Mouse (Mus musculus): Measurements from ENCODE around the gene Nup214.

The Nup214 gene

DNA sequence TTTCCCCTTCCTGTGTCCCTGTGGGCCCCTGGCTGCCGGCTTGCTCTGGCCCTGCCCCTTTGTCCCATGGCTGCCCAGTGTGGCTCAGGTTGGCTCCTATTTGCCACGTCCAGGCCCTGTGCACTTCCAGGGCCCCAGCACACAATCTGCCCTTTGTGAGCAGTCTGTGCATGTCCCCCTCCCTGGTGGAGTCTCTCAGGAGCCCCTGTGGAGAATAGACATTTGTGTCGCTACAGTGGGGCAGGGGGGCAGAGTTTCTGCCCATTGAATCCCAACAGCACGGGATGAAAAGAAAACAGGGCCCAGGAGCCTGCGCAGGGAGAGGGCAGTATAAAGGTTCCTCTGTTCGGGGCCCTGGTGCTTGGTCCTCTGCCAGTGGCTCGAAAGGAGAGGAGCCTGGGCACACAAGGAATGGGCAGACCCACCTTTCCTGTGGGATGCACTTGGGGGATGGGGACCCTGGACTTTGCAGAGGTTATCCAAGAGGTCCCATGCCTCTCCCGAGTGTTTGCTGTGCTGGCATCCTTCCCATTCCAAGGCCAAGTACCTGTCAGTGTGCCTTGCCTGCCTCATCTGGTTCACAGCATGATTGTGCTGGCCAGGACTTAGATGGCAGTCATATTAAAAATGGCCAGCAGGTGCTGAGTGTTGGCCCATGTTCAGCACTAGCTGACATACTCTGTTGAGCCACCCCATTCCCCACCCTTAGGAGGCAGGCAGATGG, 11.6 kb upstream of the Nup214 start:
- DNase-seq (ENCODE audit: inconsistent age in 2 of 2, low spot score in 1 of 2), result no peak

DNA sequence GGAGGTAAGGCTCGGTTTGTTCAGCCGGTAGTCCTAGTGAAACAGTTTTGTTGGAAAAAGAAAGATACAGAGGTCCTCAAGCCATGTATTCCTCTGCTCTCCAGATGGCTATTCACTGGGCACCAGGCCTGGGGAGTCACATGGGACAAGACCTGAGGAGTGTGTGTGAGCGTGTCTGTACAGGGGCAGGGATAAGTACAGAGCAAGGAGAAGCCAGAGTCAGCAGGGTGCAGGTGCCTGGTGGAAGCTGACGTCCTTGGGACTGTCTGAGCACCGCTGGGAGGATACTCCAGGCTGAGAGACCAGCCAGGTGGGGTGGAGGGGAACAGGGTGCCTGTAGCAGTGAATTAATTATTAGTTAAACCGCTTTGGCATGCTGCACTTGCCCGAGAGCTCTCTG, 10.7 kb upstream of the Nup214 start:
- no peak for DNase-seq (ENCODE audit: inconsistent age in 2 of 2, low spot score in 1 of 2)

DNA sequence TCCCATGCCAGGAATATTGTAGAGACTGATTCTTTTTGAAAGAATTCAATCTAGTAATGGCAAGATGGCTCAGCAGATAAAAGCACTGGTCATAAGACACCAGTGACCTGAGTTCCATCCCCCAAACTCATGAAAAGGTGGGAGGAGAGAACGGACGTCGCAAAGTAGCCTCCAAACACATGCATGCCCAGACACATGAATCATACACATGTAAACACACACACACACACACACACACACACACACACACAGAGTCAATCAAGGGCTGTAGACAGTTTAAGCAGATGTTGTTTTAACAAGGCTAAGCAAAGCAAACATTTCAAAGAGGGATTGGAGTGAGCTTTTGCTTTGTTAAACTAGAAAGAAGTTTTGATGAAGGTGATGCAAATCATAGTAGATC, 10.0 kb upstream of the Nup214 start:
- DNase-seq (ENCODE audit: inconsistent age in 2 of 2, low spot score in 1 of 2), result no peak

DNA sequence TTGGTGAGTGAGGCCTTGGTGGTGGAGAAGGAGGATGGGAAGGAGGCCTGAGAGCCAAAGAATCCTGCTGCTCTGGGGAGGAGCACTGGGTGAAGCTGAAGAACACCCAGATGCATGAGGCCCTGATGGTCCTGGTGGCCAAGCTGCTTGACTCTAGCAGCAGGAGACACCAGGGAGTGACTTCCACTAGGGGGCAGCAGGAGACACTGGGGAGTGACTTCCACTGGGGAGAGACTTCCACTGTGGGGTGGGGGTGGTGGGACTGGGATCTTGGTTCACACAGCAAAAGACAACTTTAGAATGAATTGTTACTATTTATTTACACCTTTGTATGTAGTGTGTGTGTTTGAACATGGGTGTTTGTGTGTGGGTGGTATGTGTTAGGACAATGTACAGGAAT, 9.1 kb upstream of the Nup214 start:
- peak in 1 of 2 experiments; percentile 77 for DNase-seq (ENCODE audit: inconsistent age in 2 of 2, low spot score in 1 of 2)

DNA sequence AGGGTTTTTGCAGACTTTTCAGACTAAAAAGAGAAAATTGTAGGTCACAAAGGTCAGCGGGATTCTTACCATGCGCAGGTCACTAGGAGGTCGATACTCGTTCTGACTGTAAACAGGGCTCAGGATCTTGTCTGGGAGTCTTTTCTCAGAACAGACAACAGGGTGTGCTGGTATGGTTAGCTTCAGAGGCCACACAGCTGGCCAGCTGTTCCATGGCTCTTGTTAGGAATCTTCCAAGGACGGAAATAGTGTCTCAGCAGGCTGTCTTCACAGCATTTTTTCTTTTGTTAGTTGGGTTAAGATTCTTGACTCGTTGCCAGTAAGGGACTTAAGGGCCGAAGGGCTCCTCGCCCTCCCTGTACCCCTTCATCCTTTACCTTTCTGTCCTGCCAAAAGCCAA, 7.4 kb upstream of the Nup214 start:
- no peak for DNase-seq (ENCODE audit: inconsistent age in 2 of 2, low spot score in 1 of 2)

DNA sequence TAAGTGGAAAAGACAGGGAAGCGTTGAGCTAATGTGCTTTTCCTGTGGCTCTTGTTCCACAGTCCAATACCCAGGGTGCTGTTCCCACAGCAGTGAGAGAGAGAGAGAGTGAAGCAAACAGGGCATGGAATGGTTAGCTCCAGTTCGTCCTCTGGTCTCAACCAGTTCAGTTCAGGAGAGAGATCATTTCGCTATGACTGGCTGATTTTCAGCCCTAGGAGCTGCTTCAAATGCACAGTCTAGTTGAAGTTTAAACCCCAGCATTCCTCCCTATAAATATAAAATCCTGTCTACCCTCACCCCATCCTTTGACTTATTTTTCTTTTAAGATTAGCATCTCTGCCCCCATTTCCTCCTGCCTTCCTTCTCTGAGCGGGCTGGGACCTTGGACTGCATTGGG, 1.6 kb upstream of the Nup214 start:
- DNase-seq (ENCODE audit: inconsistent age in 2 of 2, low spot score in 1 of 2), result no peak

DNA sequence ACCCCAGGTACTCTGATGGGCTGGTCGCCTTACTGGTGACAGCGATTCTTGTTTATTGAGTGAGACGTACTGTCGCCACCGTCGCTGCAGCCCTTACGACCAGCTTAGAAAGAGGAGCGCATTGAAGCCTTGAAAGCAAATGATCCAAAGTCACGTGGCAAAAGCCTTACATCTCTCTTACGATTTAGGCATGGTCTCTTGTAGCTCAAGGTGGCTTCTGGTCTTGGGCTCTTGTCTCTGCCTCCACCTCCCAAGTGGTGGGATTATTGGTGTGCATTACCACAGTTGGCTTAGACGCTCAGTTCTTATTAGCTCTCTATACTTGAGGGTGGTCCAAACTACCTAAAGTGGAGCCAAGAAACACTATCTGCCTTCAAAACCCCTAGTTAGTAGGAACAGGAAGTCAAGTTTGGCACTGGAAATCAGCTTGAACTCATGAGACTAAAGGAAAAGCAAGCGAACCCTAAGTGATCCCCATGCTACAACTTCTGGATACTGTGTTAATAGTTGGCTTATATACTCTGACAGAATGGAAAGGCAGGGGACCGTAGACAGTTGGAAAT, 654 bp downstream of the Nup214 start:
- DNase-seq (ENCODE audit: inconsistent age in 2 of 2, low spot score in 1 of 2), result no peak

DNA sequence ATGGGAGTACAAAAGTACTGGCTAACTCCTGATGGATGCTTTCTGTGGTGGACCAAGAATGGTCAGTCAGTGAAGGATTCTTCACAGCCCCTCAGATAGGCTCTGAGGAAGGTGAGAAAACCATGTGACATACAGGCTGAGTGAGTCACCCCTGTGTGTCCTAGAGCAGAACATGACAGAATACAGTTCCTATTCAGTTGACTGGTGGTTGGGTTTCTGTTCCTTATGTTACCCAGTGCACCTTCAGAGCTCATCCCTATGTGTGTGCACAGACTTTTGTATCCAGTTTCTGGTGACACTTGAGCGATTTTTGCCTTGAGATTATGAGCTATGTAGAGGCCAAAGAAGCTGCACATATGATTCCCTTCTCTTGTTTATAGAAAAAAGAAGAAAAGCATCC, 13.5 kb downstream of the Nup214 start:
- no peak for DNase-seq (ENCODE audit: inconsistent age in 2 of 2, low spot score in 1 of 2)

DNA sequence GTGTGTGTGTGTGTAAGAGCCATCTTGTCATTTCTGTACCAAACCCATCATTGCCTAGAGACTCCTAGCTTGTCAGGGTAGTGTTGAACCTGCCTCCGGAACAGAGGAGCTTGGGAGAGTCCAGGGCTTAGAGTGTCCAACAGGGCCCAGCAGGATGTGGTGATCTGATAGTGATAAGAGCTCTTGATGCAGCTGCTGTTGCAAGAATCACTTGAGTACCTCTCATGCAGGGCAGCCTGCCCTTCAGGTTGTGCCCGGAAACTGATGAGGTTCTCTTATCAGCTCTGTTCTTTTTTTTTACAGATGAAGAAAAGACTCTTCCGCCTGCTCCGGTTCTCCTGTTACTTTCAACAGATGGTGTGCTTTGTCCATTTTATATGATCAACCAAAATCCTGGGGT, 16.7 kb downstream of the Nup214 start:
- DNase-seq (ENCODE audit: inconsistent age in 2 of 2, low spot score in 1 of 2), result no peak

DNA sequence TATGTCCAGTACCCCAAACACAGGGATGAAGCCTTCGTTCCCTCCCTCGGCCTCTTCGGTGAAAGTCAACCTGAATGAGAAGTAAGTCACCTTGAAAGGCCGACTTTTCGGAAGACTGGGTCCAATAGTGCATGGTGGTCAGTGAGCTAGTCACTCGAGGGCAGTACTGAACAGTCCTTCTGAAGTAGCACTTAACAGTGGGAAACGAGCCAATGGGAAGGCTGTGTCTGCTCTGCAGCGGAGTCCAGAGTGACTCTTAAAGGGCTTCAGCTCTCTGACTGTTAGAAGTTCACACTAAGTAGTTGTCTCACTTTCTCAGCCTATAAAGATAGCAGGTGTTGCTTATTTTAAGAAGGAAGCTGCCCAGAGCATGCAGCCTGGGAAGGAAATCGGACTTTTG, 20.7 kb downstream of the Nup214 start:
- no peak for DNase-seq (ENCODE audit: inconsistent age in 2 of 2, low spot score in 1 of 2)

DNA sequence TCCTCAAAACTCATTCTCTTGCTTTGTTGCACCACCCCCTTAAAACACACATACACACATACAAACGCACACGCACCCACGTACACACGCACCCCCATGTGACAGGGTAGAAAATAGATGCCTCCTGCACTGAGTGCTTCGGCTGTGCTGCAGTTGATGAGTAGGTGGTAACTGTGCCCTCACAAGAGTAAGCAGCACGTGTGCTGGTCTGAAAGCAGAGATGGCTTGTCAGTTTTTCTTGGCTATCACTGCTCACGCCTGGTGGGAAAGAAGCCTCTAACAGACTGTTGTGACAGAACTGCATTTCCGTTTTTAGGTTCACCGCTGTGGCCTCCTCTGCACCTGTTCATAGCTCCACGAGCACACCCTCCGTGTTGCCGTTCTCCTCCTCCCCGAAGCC, 21.8 kb downstream of the Nup214 start:
- no peak for DNase-seq (ENCODE audit: inconsistent age in 2 of 2, low spot score in 1 of 2)

DNA sequence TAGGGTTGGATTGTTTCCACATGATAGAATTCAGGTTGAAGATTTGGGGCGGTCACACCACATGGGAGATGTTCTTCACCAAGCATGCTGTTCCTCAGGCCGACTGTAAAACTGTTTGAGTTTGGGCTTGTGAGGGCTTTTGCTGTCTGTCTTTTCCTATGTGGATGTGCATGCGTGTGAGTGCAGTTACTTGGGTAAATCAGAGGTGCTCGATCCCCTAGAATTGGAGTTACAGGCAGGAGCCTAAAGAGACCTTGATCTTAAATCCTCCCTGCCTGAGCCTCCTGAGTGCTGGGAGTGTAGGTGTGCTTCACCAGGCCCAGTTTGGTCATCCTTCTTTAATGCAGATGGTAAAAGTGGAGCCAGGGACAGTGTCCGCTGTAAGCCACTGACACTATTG, 23.3 kb downstream of the Nup214 start:
- peak in 1 of 2 experiments; percentile 56 for DNase-seq (ENCODE audit: inconsistent age in 2 of 2, low spot score in 1 of 2)

DNA sequence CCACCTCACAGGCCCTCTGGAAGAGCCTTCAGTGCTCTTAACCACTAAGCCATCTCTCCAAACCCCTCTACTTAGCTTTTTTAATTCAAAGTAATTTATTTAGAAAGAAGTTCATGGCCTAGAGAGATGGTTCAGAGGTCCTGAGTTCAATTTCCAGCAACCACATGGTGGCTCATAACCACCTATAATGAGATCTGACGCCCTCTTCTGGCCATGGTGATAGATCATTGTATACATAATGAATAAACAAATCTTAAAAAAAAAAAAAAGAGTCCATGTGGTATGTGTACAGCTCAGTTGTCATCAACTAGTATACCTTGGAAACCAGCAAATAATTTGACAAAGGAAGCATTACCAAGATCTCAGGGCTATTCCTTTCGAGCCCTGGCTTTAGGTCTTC, 24.2 kb downstream of the Nup214 start:
- DNase-seq (ENCODE audit: inconsistent age in 2 of 2, low spot score in 1 of 2), result no peak

DNA sequence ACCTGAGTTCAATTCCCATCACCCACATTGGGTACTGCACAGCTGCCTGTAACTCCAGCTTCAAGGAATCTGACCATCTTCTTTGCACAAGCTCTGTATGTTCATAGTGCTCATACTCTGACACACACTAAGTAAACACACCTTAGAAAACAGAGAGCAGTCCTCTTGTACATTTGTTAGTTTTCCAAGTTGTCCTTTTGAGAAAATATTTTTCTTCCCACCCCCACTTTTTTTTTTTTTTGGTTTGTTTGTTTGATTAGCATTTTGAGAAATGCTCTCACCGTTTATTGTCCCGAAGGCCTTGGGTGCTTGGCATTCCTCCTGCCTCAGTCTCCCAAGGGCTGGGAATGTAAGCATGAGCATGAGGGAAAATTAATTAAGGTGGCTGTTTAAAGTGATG, 34.1 kb downstream of the Nup214 start:
- DNase-seq (ENCODE audit: inconsistent age in 2 of 2, low spot score in 1 of 2), result no peak

DNA sequence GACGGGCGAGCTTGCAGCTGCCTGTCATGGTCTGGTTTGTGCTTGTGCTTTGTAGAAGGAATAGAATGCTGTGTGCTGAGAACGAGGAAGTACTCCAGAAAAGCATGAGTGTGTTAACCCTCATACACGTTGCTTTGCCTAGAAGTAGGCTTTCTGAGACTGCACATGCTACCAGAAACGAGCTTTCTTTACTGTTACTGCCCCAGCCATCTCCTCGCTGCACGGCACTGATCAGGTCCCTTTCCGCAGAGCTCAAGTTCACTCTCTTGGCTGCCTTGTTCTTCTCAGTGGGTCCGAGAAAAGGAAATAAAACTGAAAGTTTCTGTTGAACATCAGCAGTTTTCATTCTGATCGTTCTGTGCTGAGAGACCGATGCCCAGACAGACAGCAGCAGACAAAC, 34.5 kb downstream of the Nup214 start:
- DNase-seq (ENCODE audit: inconsistent age in 2 of 2, low spot score in 1 of 2), result no peak

DNA sequence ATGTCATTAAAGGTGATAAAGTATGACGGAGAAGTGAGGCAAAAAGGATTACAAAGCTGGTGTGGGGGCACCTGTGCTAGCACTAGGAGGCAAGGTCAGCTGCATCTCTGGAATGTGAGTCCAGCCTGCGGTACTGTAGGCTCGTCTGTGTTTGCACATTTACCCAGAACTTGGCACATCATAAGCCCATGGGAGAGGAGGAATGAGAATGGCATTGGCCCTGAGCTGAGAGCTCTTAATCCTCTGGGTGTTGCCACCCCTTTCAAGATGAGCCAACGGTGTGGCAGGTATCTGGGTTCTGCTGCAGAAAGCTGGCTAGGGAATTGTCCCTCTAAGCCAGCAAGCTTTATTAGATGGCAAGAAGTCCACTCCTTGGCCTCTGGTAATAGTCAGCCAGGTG, 45.5 kb downstream of the Nup214 start:
- no peak for DNase-seq (ENCODE audit: inconsistent age in 2 of 2, low spot score in 1 of 2)

DNA sequence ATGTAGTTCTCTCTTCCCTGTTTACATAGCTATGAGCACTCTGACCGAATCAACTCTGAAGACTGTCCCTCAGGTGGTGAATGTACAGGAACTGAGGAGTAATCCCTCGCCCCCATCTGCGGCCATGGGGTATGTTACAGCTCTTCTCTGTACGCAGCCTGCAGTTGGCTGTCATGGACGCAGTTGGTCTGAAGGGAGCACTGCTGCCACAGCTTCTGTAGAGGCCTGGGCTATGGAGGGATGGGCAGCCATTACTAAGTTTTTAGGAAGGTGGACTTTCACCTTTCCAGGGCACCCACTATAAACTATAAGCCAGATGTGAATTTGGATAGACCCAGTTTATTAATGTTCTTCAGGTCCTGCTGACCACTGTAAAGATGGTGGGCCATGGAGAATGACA, 46.0 kb downstream of the Nup214 start:
- no peak for DNase-seq (ENCODE audit: inconsistent age in 2 of 2, low spot score in 1 of 2)

DNA sequence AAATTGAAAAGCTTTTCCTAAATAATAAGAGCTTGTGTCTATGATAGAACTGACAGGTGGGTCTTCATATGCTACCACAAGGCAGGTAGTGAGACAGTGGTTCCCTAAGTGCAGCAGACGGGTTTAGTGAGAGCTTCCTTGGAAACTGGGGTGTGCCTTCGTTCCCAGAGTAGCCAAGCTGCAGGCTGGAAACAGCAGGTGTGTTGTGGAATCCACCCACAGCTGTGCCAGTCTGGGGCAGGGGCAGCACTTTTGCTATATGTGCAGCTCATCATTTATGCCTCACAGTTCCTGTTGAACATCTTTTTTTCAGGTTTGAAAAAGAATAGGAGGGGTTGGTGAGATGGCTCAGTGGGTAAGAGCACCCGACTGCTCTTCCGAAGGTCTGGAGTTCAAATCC, 50.1 kb downstream of the Nup214 start:
- no peak for DNase-seq (ENCODE audit: inconsistent age in 2 of 2, low spot score in 1 of 2)

DNA sequence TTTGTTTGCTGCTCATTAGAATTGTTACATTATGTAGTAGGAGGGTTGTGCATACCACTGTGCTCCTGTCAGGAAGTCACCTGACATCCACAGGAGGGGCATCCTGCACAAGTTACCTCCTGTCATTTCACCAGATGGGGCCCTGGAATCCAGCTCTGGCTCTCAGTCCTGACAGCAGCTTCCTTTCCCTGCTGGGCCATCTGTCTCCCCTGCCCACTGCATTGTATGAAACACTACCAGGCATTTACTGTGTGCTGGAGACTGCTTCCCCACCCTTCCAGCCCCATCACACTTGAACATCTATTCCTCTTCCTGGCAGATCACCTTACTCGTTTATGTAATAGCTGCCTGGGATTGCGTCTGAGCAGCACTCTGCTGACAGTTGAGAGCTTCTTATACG, 55.4 kb downstream of the Nup214 start:
- DNase-seq (ENCODE audit: inconsistent age in 2 of 2, low spot score in 1 of 2), result no peak

DNA sequence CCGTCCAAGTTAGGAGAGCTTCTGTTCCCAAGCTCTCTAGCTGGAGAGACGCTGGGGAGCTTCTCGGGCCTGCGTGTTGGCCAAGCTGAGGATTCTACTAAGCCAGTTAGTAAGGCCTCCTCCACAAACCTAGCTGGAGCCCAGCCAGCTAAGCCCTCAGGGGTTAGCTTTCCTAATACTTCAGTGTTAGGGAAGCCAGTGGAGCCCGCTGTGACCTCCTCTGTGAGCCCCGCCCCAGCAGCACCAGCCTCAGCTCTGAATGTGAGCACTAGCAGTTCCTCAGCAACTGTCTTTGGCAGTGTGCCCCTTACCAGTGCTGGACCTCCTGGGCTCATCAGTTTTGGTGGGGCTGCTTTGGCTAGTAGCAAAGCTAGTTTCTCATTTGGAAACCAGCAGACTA, 59.2 kb downstream of the Nup214 start:
- peak in 1 of 2 experiments; percentile 69 for DNase-seq (ENCODE audit: inconsistent age in 2 of 2, low spot score in 1 of 2)

DNA sequence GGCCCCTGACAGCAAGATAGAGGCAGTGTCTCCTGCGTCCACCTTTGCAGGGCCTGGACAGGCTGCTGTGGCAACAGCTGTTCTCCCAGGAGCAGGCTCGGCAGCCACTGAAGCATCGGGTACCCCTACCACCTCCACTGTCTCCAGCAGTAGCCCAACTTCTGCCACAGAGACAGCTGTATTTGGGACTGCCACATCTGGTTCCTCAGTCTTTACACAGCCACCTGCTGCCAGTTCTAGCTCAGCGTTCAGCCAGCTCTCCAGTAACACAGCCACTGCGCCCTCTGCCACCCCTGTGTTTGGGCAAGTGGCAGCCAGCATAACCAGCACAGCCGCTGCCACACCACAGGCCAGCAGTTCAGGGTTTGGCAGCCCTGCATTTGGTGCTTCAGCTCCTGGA, 60.0 kb downstream of the Nup214 start:
- DNase-seq (ENCODE audit: inconsistent age in 2 of 2, low spot score in 1 of 2), result no peak

DNA sequence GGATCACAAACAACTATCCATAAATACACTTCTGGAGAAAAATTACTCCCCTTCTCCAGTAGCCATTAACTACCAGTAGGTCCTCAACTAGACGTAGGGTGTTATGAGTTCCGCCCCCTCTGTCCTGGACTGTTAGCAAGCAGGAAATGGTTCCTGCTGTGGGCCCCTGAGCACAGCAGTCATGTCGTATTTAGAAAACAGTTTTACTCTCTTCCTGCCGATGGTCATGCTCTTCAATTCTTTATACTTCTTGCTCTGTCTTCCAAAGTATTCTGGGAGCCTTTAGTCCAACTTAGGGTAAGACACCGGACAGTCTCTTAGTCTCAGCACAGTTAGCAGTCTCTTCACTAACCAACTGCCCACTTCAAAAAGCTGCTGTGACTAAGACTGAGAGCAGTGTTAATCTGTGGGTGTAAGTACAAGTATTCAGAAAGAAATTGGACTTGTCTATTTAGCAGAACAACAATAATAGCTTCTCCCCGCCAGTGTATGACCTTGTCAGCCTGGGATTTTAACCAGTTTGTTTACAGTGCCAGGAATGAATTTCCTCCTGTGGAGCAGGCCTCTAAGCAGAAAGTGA, 63.1 kb downstream of the Nup214 start:
- DNase-seq (ENCODE audit: inconsistent age in 2 of 2, low spot score in 1 of 2), result no peak

DNA sequence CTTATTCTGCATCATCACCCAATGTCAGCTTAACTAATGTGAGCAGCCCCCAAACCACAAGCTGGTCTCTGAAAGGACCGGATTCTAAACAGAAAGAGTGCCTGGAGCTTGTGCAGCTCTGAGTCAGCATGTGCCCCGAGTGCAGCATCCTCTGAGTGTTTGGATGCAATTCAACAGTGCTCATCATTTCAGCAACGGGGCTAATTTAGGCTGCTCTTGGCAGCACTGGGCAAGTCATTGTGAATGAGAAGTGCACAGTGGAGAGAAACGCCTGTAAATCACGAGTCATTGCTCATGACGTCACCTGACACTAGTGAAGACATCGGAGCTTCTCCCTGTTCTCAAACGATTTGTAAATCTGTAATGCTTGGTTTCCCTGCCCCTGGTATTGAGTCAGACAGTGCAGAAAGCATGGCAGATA, 64.4 kb downstream of the Nup214 start:
- peak in 1 of 2 experiments; percentile 55 for DNase-seq (ENCODE audit: inconsistent age in 2 of 2, low spot score in 1 of 2)

All from adrenal gland, adult (tissue).